22 mouse cellular contexts compared by ENCODE assay signal in the genomic region with DNA sequence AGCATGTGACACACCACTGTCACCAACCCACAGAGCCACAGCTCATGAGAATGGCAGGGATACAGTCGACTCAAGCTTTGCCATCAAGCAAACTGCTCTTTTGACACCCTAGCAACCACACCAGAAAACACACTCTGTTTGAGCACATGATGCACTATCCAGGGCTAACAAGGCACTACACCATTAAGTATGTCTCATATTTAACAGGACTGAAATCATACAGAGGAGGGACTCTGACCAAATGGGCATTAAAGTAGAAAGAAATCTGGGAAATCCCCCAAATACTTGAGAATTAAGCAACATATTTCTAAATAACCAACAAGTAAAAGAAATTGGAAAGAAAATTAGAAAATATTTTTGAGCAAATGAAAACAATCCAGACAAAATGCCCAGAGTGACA.
"Had no signal": no experiment of that assay in that cellular context is flagged by ENCODE, and none has a peak within 500 bp of the region (broad histone marks: within the 10 kb centered on the region; RNA-seq: fewer than 3 reads in every experiment).

No protein-coding gene starts in this region.

- H3K9ac ChIP-seq: kidney, embryonic 15.5 days; limb, embryonic 12.5 days; limb, embryonic 15.5 days; liver, embryonic 14.5 days; liver, postnatal 0 days; lung, embryonic 14.5 days; midbrain, embryonic 13.5 days had no signal

- H3K9me3 ChIP-seq: kidney, embryonic 15.5 days; limb, embryonic 12.5 days; limb, embryonic 15.5 days; midbrain, embryonic 13.5 days had no signal

- H3K4me2 ChIP-seq: kidney, embryonic 15.5 days; limb, embryonic 12.5 days; limb, embryonic 15.5 days; liver, embryonic 11.5 days; lung, embryonic 14.5 days; midbrain, embryonic 13.5 days had no signal

- ATAC-seq: liver, postnatal 0 days; midbrain, embryonic 13.5 days; midbrain, embryonic 16.5 days had no signal

- H3K36me3 ChIP-seq: kidney, embryonic 15.5 days; limb, embryonic 12.5 days; limb, embryonic 15.5 days; midbrain, embryonic 13.5 days had no signal

- H3K27me3 ChIP-seq: kidney, embryonic 15.5 days; limb, embryonic 12.5 days; limb, embryonic 15.5 days; midbrain, embryonic 13.5 days had no signal

- DNase-seq: kidney, adult 11 months; kidney, adult 8-10 months; kidney, postnatal 10 days; kidney, postnatal 36 days; left cerebral cortex, postnatal 4 days; liver, postnatal 0 days; lung, embryonic 14.5 days; lung, postnatal 10 days; lung, postnatal 36 days; right cerebral cortex, adult 18-20 months; right cerebral cortex, postnatal 4 days; thymus, adult 2 months; thymus, postnatal 14 days; thymus, postnatal 4 days had no signal

- H3K4me1 ChIP-seq: kidney, embryonic 15.5 days; midbrain, embryonic 13.5 days had no signal

- H3K27ac ChIP-seq: kidney, embryonic 15.5 days; limb, embryonic 12.5 days; limb, embryonic 15.5 days; liver, embryonic 14.5 days; midbrain, embryonic 13.5 days; stomach, postnatal 0 days had no signal

- H3K4me3 ChIP-seq: kidney, embryonic 15.5 days; limb, embryonic 12.5 days; limb, embryonic 15.5 days; midbrain, embryonic 13.5 days had no signal
